Mouse (Mus musculus) heart, adult 2 months (tissue): ENCODE results near the gene Fam43a. TPM values are rescaled to one million over a fixed set of nuclear protein-coding genes. Genes with fewer than 3 reads are reported as not detected.

Source experiments
- DNase-seq, 2 experiments: peaks; one replicate each; pipeline ENCODE4 v3.0.0; 2021
- H3K27ac ChIP-seq: fragments of 200-600 bp; 2 replicates; pipeline ENCODE4 v1.8.1; 2022
- H3K27me3 ChIP-seq: fragments of 200-500 bp; 2 replicates; pipeline ENCODE4 v1.6.1; 2012; ENCODE audit warnings: mild to moderate bottlenecking, low read length, inconsistent platforms, mixed read lengths; ENCODE audit not compliant: control insufficient read depth, insufficient read depth
- H3K36me3 ChIP-seq: fragments of 200-500 bp; 2 replicates; pipeline ENCODE4 v1.6.1; 2012; ENCODE audit warnings: low read length, inconsistent platforms; ENCODE audit not compliant: control insufficient read depth, insufficient read depth
- H3K4me1 ChIP-seq: fragments of 200-500 bp; 2 replicates; pipeline ENCODE4 v1.6.1; 2011; ENCODE audit warnings: low read length; ENCODE audit not compliant: control insufficient read depth, insufficient read depth
- H3K4me3 ChIP-seq: fragments of 200-600 bp; 2 replicates; pipeline ENCODE4 v1.8.1; 2022
- H3K79me2 ChIP-seq: fragments of 200-500 bp; replicated peaks from 2 replicates; pipeline ENCODE4 v1.6.1; 2012; ENCODE audit warnings: mild to moderate bottlenecking, inconsistent platforms, low read length, moderate library complexity, mixed read lengths; ENCODE audit not compliant: control insufficient read depth, insufficient read depth
- H3K9ac ChIP-seq: fragments of 200-500 bp; 2 replicates; pipeline ENCODE4 v1.6.1; 2012; ENCODE audit warnings: low read depth, mild to moderate bottlenecking, control low read depth, inconsistent platforms, low read length, mixed read lengths
- CTCF ChIP-seq: fragments of 200-600 bp; IDR thresholded peaks from 2 replicates; pipeline ENCODE4 v1.8.1; 2022; ENCODE audit warnings: antibody characterized with exemption, mild to moderate bottlenecking, moderate library complexity
- EP300 ChIP-seq: fragments of 200-500 bp; IDR thresholded peaks from 2 replicates; pipeline ENCODE4 v1.6.1; 2011; ENCODE audit warnings: low read depth, low read length, control low read depth; ENCODE audit not compliant: insufficient read depth
- POLR2A ChIP-seq: fragments of 200-500 bp; IDR thresholded peaks from 2 replicates; pipeline ENCODE4 v1.6.1; 2011; ENCODE audit warnings: mild to moderate bottlenecking, low read depth, low read length, control low read depth; ENCODE audit not compliant: insufficient read depth
- WGBS: fragments of 180-500 bp; shearing (Covaris S2); methylation state at CpG from one replicate; pipeline ENCODE4 v1.1.7; 2018; 5-methylcytosine and 5-hydroxymethylcytosine counted together
- intact Hi-C: fragments of 180-260 bp; cut with DNase I; formaldehyde crosslinking; loops from one replicate; pipeline ENCODE4 v1.15.1; 2025
- polyA plus RNA-seq: library from polyadenylated mRNA; depleted of rRNA; stranded (reverse); fragments of >200 nt; gene quantifications from 2 replicates; pipeline ENCODE4 v1.2.3, GENCODE M21; 2012
- total RNA-seq, 2 experiments: library from RNA; stranded (reverse); gene quantifications; 2 replicates each; pipeline ENCODE4 v1.2.3; 2021

Gene Fam43a
- total and polyA plus RNA-seq, 3 experiments = 20.7 to 23.9 (median 22.6) TPM

DNA sequence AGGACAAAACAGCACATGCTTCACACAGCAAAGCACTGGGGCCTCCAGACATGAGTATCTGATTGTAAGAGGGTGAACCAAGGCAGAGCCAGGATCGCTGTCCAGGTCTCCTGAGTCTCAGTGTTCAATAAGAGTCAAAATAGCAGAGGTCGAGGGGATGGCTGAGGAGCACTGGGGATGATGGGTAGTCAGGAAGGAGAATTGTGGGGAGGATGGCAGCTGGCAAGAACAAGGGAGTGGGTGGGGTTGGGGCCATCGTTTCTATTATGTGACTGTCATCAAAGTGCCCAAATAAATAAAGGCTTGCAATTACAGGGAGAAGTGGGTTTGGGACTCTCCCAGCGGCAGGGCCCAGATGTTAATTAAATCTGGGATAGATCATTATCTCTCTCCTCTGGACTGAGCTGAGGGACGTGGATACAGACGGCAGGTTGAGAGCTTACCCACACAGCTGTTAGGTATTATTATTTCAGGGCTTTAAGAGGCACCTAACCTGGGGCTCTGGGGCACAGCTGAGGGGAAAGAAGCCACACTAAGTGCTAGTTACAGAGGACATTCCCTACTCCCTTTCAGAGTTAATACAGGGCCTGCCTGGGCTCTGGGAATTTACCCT, 15.3 kb downstream of the Fam43a start:
- intact Hi-C loops = no loop called here
- Histone ChIP-seq H3K9ac (no peak overlapping the region), H3K4me3 (no peak overlapping the region), H3K36me3 (no peaks in the 10 kb centered on the region), H3K27me3 (no peaks in the 10 kb centered on the region), H3K27ac (no peak overlapping the region), H3K79me2 (no peaks in the 10 kb centered on the region), H3K4me1 (no peaks in the 10 kb centered on the region)
- DNase-seq = no peak
- no peak for TF ChIP-seq POLR2A
- no peak for TF ChIP-seq CTCF
- TF ChIP-seq EP300 = no peak
- WGBS = 53% methylated on average over 6 of the region's 6 CpGs

GRCm38 (mm10) chr16:30616281-30616680, 16.8 kb downstream of the Fam43a start:
- Histone ChIP-seq H3K79me2 (no peaks in the 10 kb centered on the region), H3K9ac (no peak overlapping the region), H3K4me1 (no peaks in the 10 kb centered on the region), H3K27me3 (no peaks in the 10 kb centered on the region), H3K36me3 (no peaks in the 10 kb centered on the region), H3K4me3 (no peak overlapping the region), H3K27ac (no peak overlapping the region)
- no peak for TF ChIP-seq CTCF
- no peak for TF ChIP-seq EP300
- no peak for TF ChIP-seq POLR2A
- 97% methylated on average over 3 of the region's 3 CpGs for WGBS
- no peak for DNase-seq
- intact Hi-C loops = no loop called here

- intact Hi-C loops = no loop called here
- TF ChIP-seq CTCF (no peak), EP300 (no peak), POLR2A (no peak)
- Histone ChIP-seq H3K36me3 (no peaks in the 10 kb centered on the region), H3K4me1 (peaks cover 3% of the 10 kb centered on the region; the same call in 1 of the 2 replicates), H3K4me3 (no peak overlapping the region), H3K9ac (no peak overlapping the region), H3K79me2 (no peaks in the 10 kb centered on the region), H3K27me3 (no peaks in the 10 kb centered on the region), H3K27ac (no peak overlapping the region)
- DNase-seq = no peak
- WGBS = 67% methylated on average over 7 of the region's 7 CpGs
These were observed 24.1 kb downstream of the Fam43a start for GRCm38 (mm10) chr16:30623645-30624044.

GRCm38 (mm10) chr16:30624640-30625039, 25.1 kb downstream of the Fam43a start:
- 76% methylated on average over 2 of the region's 2 CpGs for WGBS
- no peak for DNase-seq
- no peak overlapping the region for H3K9ac ChIP-seq
- H3K79me2 ChIP-seq = no peaks in the 10 kb centered on the region
- intact Hi-C loops = no loop called here
- TF ChIP-seq POLR2A = no peak
- TF ChIP-seq EP300 = no peak
- TF ChIP-seq CTCF = no peak
- H3K36me3 ChIP-seq = no peaks in the 10 kb centered on the region
- no peak overlapping the region for H3K27ac ChIP-seq
- H3K4me3 ChIP-seq = no peak overlapping the region
- peaks cover 3% of the 10 kb centered on the region; the same call in 1 of the 2 replicates for H3K4me1 ChIP-seq
- no peaks in the 10 kb centered on the region for H3K27me3 ChIP-seq

DNA sequence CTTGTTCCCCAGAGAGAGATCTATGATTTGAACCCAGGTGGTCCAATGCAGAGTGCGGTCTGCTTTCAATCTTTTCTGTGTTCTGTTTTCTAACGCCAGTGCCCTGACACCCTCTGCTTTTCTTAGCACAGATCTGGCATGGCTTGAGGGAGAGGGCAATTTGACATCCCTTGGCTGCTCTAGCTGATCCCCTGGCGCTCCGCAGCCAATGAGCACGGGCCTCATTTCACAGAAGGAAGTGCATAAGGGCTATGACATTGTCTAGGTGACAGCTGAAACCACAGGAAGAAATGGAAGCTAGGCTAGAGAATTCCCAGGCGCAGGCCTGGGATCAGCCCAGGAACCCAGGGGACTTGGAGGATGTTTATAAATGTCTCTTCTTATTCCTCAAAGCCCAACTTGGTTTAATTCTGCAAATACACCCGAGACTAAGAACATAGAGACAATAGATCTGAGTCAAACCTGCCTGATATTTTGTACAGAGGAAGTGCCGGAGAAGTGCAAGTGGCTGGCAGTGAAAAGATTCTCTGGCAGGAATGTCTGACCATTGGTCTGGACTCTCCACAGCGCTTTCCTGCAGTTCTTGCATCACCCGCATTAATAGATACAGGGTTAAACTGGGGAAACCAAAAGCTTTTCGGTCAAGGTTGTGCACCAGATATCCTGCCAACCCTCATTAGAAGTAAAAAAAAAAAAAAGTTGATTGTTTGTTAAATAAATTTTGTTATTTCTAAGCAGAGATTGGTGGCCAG, 28.2 kb downstream of the Fam43a start:
- DNase-seq = peak; percentile 29 to 33
- intact Hi-C loops = no loop called here
- Histone ChIP-seq H3K4me3 (no peak overlapping the region), H3K27ac (peak overlapping the region; percentile 2; the same call in 1 of the 2 replicates), H3K79me2 (no peaks in the 10 kb centered on the region), H3K27me3 (no peaks in the 10 kb centered on the region), H3K9ac (no peak overlapping the region), H3K4me1 (peaks cover 3% of the 10 kb centered on the region; the same call in 1 of the 2 replicates), H3K36me3 (no peaks in the 10 kb centered on the region)
- 28% methylated on average over 11 of the region's 11 CpGs for WGBS
- TF ChIP-seq POLR2A = no peak

- WGBS = 68% methylated on average over 6 of the region's 6 CpGs
- H3K4me3 ChIP-seq = no peak overlapping the region
- H3K79me2 ChIP-seq = no peaks in the 10 kb centered on the region
These were observed 28.9 kb downstream of the Fam43a start for GRCm38 (mm10) chr16:30628401-30628800.

More at GRCm38 (mm10) chr16:30628401-30628800, 28.9 kb downstream of the Fam43a start:
- Histone ChIP-seq H3K27me3 (no peaks in the 10 kb centered on the region), H3K9ac (no peak overlapping the region), H3K36me3 (no peaks in the 10 kb centered on the region), H3K4me1 (peaks cover 3% of the 10 kb centered on the region; the same call in 1 of the 2 replicates), H3K27ac (no peak overlapping the region)
- TF ChIP-seq EP300 (no peak), POLR2A (no peak), CTCF (no peak)
- DNase-seq = no peak
- intact Hi-C loops = no loop called here
